Mouse (Mus musculus) ES-E14 (cell line): ENCODE data around the gene Coasy.

ENCODE experiments used
- CHD2 ChIP-seq: IDR thresholded peaks from 2 replicates; pipeline ENCODE4 v1.6.1; 2014; ENCODE audit warnings: mild to moderate bottlenecking, low read depth, low read length, inconsistent platforms
- HCFC1 ChIP-seq: IDR thresholded peaks from 2 replicates; pipeline ENCODE4 v1.6.1; 2012; ENCODE audit warnings: low read length, inconsistent platforms, borderline replicate concordance; ENCODE audit not compliant: insufficient read depth
- MAFK ChIP-seq: IDR thresholded peaks from 2 replicates; pipeline ENCODE4 v1.6.1; 2014; ENCODE audit warnings: mild to moderate bottlenecking, low read depth, low read length, inconsistent platforms; ENCODE audit not compliant: insufficient read depth
- ZC3H11A ChIP-seq: IDR thresholded peaks from 2 replicates; pipeline ENCODE4 v1.6.1; 2012; ENCODE audit warnings: low read depth, mild to moderate bottlenecking, inconsistent platforms, low read length, borderline replicate concordance
- ZNF384 ChIP-seq: IDR thresholded peaks from 2 replicates; pipeline ENCODE4 v1.6.1; 2012; ENCODE audit warnings: low read depth, low read length, inconsistent platforms

- TF ChIP-seq ZC3H11A (no peak), MAFK (no peak), CHD2 (no peak), ZNF384 (no peak), HCFC1 (no peak)
These were observed 38.3 kb downstream of the Coasy start for GRCm38 (mm10) chr11:101120545-101121188.
